Mouse (Mus musculus) brain, embryonic 14.5 days (tissue): ENCODE results near the gene Trpm6. TPM values are rescaled to one million over a fixed set of nuclear protein-coding genes. Genes with fewer than 3 reads are reported as not detected.
A peak's percentile ranks its signal among the peaks of the same experiment; 100 is the strongest.

Experiments
- DNase-seq: peaks from one replicate; pipeline ENCODE4 v3.0.0-alpha.2; 2011; ENCODE audit warnings: low read depth
- CTCF ChIP-seq: fragments of 200-500 bp; IDR thresholded peaks from 2 replicates; pipeline ENCODE4 v1.5.1; 2012; ENCODE audit warnings: inconsistent platforms, mild to moderate bottlenecking, moderate library complexity, borderline replicate concordance; ENCODE audit not compliant: insufficient read depth, insufficient read length; ENCODE audit errors: extremely low read depth
- POLR2A ChIP-seq: fragments of 200-500 bp; IDR thresholded peaks from 2 replicates; pipeline ENCODE4 v1.6.1; 2012; ENCODE audit warnings: mild to moderate bottlenecking, inconsistent platforms, borderline replicate concordance; ENCODE audit not compliant: poor library complexity, insufficient read depth, insufficient read length, severe bottlenecking; ENCODE audit errors: extremely low read depth
- polyA plus RNA-seq: library from polyadenylated mRNA; depleted of rRNA; stranded (reverse); fragments of >200 nt; gene quantifications from 2 replicates; pipeline ENCODE4 v1.2.3, GENCODE M21; 2012; rRNA removed

Trpm6 gene
- polyA plus RNA-seq, 1 experiment: 0.27 TPM

DNA sequence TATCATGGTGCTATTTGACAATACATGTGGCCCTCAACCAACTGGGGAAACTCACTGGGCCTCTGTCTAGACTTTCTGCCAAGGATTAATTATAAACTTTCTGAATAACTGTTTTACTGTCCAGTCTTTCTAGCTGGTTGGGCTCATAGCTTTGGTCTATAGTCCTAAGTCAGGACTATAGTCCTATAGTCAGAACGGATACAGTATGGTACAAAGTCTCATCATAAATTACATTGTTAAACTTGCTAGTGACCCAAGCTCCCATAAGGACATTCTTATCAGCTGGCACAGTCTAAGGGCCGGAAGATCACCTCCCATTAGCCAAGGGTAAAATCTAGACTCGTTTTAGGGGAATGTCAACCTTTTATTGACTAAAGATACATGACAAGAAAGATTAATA, 155.7 kb downstream of the Trpm6 start:
- no peak for DNase-seq
- TF ChIP-seq CTCF: no peak
- no peak for TF ChIP-seq POLR2A

GRCm38 (mm10) chr19:18909641-18910040, 159.9 kb downstream of the Trpm6 start:
- no peak for TF ChIP-seq CTCF
- TF ChIP-seq POLR2A: no peak
- peak; percentile 36 for DNase-seq

- DNase-seq: no peak
- no peak for TF ChIP-seq CTCF
- no peak for TF ChIP-seq POLR2A
Measured at GRCm38 (mm10) chr19:18911755-18912340, 162.1 kb downstream of the Trpm6 start.

- no peak for TF ChIP-seq POLR2A
- TF ChIP-seq CTCF: no peak
Measured at GRCm38 (mm10) chr19:18941391-18941790, 191.6 kb downstream of the Trpm6 start.

More at GRCm38 (mm10) chr19:18941391-18941790, 191.6 kb downstream of the Trpm6 start:
- DNase-seq: no peak

Other genes starting within 250 kb of the Trpm6 start
- gene Ostf1, start 118.2 kb upstream of the Trpm6 start, polyA plus RNA-seq: 16.8 and 21.0 TPM in 2 replicates
- gene Nmrk1, start 118.0 kb upstream of the Trpm6 start, polyA plus RNA-seq: 4.6 TPM in 2 replicates
- gene Carnmt1, start 79.2 kb upstream of the Trpm6 start, polyA plus RNA-seq: 10.0 and 10.1 TPM in 2 replicates
- 45.1 and 63.5 TPM in 2 replicates for gene D030056L22Rik, start 36.8 kb upstream of the Trpm6 start, polyA plus RNA-seq